Mouse (Mus musculus) midbrain, embryonic 15.5 days (tissue): ENCODE measurements at regions not wholly inside any gene's neighbourhood (a gene's known extent, or its start where the extent isn't known, plus 50 kb on each side); places are given as distances from the start of the nearest gene placed in this dataset.

ENCODE experiments used
- ATAC-seq: fragments of 200-750 bp; cut with Nextera tagmentation; replicated peaks from 2 replicates; pipeline ENCODE4 v1.8.0; 2017; ENCODE audit warnings: moderate TSS enrichment
- H3K27ac ChIP-seq: fragments of 300-500 bp; sonication (generic); 2 replicates; pipeline ENCODE4 v1.5.1; 2015; ENCODE audit warnings: mild to moderate bottlenecking, inconsistent platforms
- H3K27me3 ChIP-seq: fragments of 300-500 bp; sonication (generic); replicated peaks from 2 replicates; pipeline ENCODE4 v1.6.1; 2015; ENCODE audit warnings: inconsistent platforms
- H3K36me3 ChIP-seq: fragments of 300-500 bp; sonication (generic); replicated peaks from 2 replicates; pipeline ENCODE4 v1.6.1; 2015; ENCODE audit warnings: inconsistent platforms
- H3K4me1 ChIP-seq: fragments of 300-500 bp; sonication (generic); 2 replicates; pipeline ENCODE4 v1.6.1; 2015; ENCODE audit warnings: inconsistent platforms
- H3K4me2 ChIP-seq: fragments of 300-500 bp; sonication (generic); 2 replicates; pipeline ENCODE4 v1.6.1; 2015; ENCODE audit warnings: inconsistent platforms, mild to moderate bottlenecking, moderate library complexity
- H3K4me3 ChIP-seq: fragments of 300-500 bp; sonication (generic); 2 replicates; pipeline ENCODE4 v1.5.1; 2015; ENCODE audit warnings: mild to moderate bottlenecking, inconsistent platforms
- H3K9ac ChIP-seq: fragments of 300-500 bp; sonication (generic); 2 replicates; pipeline ENCODE4 v1.6.1; 2015; ENCODE audit warnings: mild to moderate bottlenecking, inconsistent platforms
- H3K9me3 ChIP-seq: fragments of 300-500 bp; sonication (generic); 2 replicates; pipeline ENCODE4 v1.6.1; 2016; ENCODE audit warnings: inconsistent platforms
- WGBS: fragments of 180-500 bp; shearing (Covaris S2); methylation state at CpG from one replicate; pipeline ENCODE4 v1.1.7; 2015; ENCODE audit warnings: mixed read lengths; 5-methylcytosine and 5-hydroxymethylcytosine counted together

GRCm38 (mm10) chr8:109087781-109088180 is 406.0 kb upstream of the Pmfbp1 start:
- no peak for ATAC-seq
- Histone ChIP-seq H3K9me3 (no peaks in the 10 kb centered on the region), H3K27ac (no peak overlapping the region)

GRCm38 (mm10) chr8:109099671-109100070 is 394.2 kb upstream of the Pmfbp1 start:
- no peak overlapping the region for H3K27ac ChIP-seq
- WGBS = 90% methylated on average over 15 of the region's 15 CpGs
- H3K36me3 ChIP-seq = no peaks in the 10 kb centered on the region
- H3K9me3 ChIP-seq = no peaks in the 10 kb centered on the region
- no peak overlapping the region for H3K9ac ChIP-seq
- no peak overlapping the region for H3K4me3 ChIP-seq
- H3K4me1 ChIP-seq = no peaks in the 10 kb centered on the region
- H3K4me2 ChIP-seq = no peak overlapping the region
- no peaks in the 10 kb centered on the region for H3K27me3 ChIP-seq
- no peak for ATAC-seq

More at GRCm38 (mm10) chr8:109087781-109088180, 406.0 kb upstream of the Pmfbp1 start:
- no peak overlapping the region for H3K4me2 ChIP-seq
- no peaks in the 10 kb centered on the region for H3K4me1 ChIP-seq
- no peaks in the 10 kb centered on the region for H3K27me3 ChIP-seq
- H3K4me3 ChIP-seq = no peak overlapping the region
- no peaks in the 10 kb centered on the region for H3K36me3 ChIP-seq
- WGBS = 52% methylated on average over 1 of the region's 1 CpGs
- no peak overlapping the region for H3K9ac ChIP-seq

- no peaks in the 10 kb centered on the region for H3K9me3 ChIP-seq
- no peak overlapping the region for H3K9ac ChIP-seq
- no peak for ATAC-seq
- 85% methylated on average over 5 of the region's 5 CpGs for WGBS
- no peak overlapping the region for H3K4me3 ChIP-seq
- H3K27ac ChIP-seq = no peak overlapping the region
- H3K4me1 ChIP-seq = peaks cover under 1% of the 10 kb centered on the region
- H3K36me3 ChIP-seq = no peaks in the 10 kb centered on the region
- H3K4me2 ChIP-seq = no peak overlapping the region
- H3K27me3 ChIP-seq = no peaks in the 10 kb centered on the region
These were observed 392.4 kb upstream of the Pmfbp1 start for GRCm38 (mm10) chr8:109101416-109101815.

GRCm38 (mm10) chr8:109104798-109105326 is 389.0 kb upstream of the Pmfbp1 start:
- H3K36me3 ChIP-seq = no peaks in the 10 kb centered on the region
- peaks cover 10% of the 10 kb centered on the region for H3K4me1 ChIP-seq
- no peak overlapping the region for H3K9ac ChIP-seq
- 63% methylated on average over 6 of the region's 6 CpGs for WGBS
- H3K4me2 ChIP-seq = no peak overlapping the region
- H3K9me3 ChIP-seq = no peaks in the 10 kb centered on the region
- H3K4me3 ChIP-seq = no peak overlapping the region
- no peak overlapping the region for H3K27ac ChIP-seq
- no peaks in the 10 kb centered on the region for H3K27me3 ChIP-seq
- ATAC-seq = no peak

GRCm38 (mm10) chr8:109105693-109106092 is 388.1 kb upstream of the Pmfbp1 start:
- Histone ChIP-seq H3K4me1 (peaks cover 10% of the 10 kb centered on the region), H3K4me3 (no peak overlapping the region), H3K27ac (no peak overlapping the region), H3K9me3 (no peaks in the 10 kb centered on the region), H3K36me3 (no peaks in the 10 kb centered on the region), H3K9ac (no peak overlapping the region), H3K4me2 (no peak overlapping the region), H3K27me3 (no peaks in the 10 kb centered on the region)
- WGBS = 21% methylated on average over 6 of the region's 6 CpGs
- no peak for ATAC-seq

- no peaks in the 10 kb centered on the region for H3K9me3 ChIP-seq
- no peaks in the 10 kb centered on the region for H3K27me3 ChIP-seq
- H3K4me2 ChIP-seq = peak overlapping the region; percentile 17
- H3K4me1 ChIP-seq = peaks cover 10% of the 10 kb centered on the region
- H3K4me3 ChIP-seq = no peak overlapping the region
- ATAC-seq = no peak
- H3K27ac ChIP-seq = no peak overlapping the region
- 31% methylated on average over 9 of the region's 9 CpGs for WGBS
- no peak overlapping the region for H3K9ac ChIP-seq
- no peaks in the 10 kb centered on the region for H3K36me3 ChIP-seq
These were observed 386.9 kb upstream of the Pmfbp1 start for GRCm38 (mm10) chr8:109106971-109107370.

- 75% methylated on average over 12 of the region's 12 CpGs for WGBS
- no peak overlapping the region for H3K9ac ChIP-seq
- H3K36me3 ChIP-seq = no peaks in the 10 kb centered on the region
- no peak overlapping the region for H3K4me3 ChIP-seq
- peaks cover 10% of the 10 kb centered on the region for H3K4me1 ChIP-seq
- H3K9me3 ChIP-seq = no peaks in the 10 kb centered on the region
- ATAC-seq = no peak
- no peaks in the 10 kb centered on the region for H3K27me3 ChIP-seq
- H3K27ac ChIP-seq = no peak overlapping the region
- H3K4me2 ChIP-seq = no peak overlapping the region
These were observed 386.1 kb upstream of the Pmfbp1 start for GRCm38 (mm10) chr8:109107762-109108161.

- no peak overlapping the region for H3K9ac ChIP-seq
- WGBS = 86% methylated on average over 4 of the region's 4 CpGs
- H3K27me3 ChIP-seq = no peaks in the 10 kb centered on the region
- H3K4me3 ChIP-seq = no peak overlapping the region
- no peak for ATAC-seq
- no peak overlapping the region for H3K27ac ChIP-seq
- no peaks in the 10 kb centered on the region for H3K36me3 ChIP-seq
- H3K9me3 ChIP-seq = no peaks in the 10 kb centered on the region
- H3K4me1 ChIP-seq = peaks cover 10% of the 10 kb centered on the region
- no peak overlapping the region for H3K4me2 ChIP-seq
These were observed 384.4 kb upstream of the Pmfbp1 start for GRCm38 (mm10) chr8:109109390-109109789.

GRCm38 (mm10) chr8:109121776-109122175 is 372.1 kb upstream of the Pmfbp1 start:
- Histone ChIP-seq H3K4me2 (no peak overlapping the region), H3K4me3 (no peak overlapping the region), H3K9ac (no peak overlapping the region), H3K27me3 (no peaks in the 10 kb centered on the region), H3K4me1 (peaks cover 6% of the 10 kb centered on the region), H3K36me3 (no peaks in the 10 kb centered on the region), H3K9me3 (no peaks in the 10 kb centered on the region), H3K27ac (peak overlapping the region; percentile 31)
- WGBS = 6% methylated on average over 6 of the region's 6 CpGs
- no peak for ATAC-seq

- H3K4me3 ChIP-seq = no peak overlapping the region
- no peak for ATAC-seq
- 87% methylated on average over 8 of the region's 8 CpGs for WGBS
These were observed 351.2 kb upstream of the Pmfbp1 start for GRCm38 (mm10) chr8:109142495-109143158.

GRCm38 (mm10) chr8:109151711-109152110 is 342.1 kb upstream of the Pmfbp1 start:
- Histone ChIP-seq H3K4me1 (no peaks in the 10 kb centered on the region), H3K9ac (no peak overlapping the region)
- 80% methylated on average over 4 of the region's 4 CpGs for WGBS

More at GRCm38 (mm10) chr8:109142495-109143158, 351.2 kb upstream of the Pmfbp1 start:
- H3K36me3 ChIP-seq = no peaks in the 10 kb centered on the region
- no peak overlapping the region for H3K27ac ChIP-seq
- no peak overlapping the region for H3K9ac ChIP-seq
- no peaks in the 10 kb centered on the region for H3K9me3 ChIP-seq
- no peaks in the 10 kb centered on the region for H3K27me3 ChIP-seq
- H3K4me2 ChIP-seq = no peak overlapping the region
- H3K4me1 ChIP-seq = no peaks in the 10 kb centered on the region

GRCm38 (mm10) chr8:109155489-109155888 is 338.3 kb upstream of the Pmfbp1 start:
- Histone ChIP-seq H3K4me2 (no peak overlapping the region), H3K27ac (no peak overlapping the region), H3K9ac (no peak overlapping the region), H3K27me3 (no peaks in the 10 kb centered on the region), H3K4me1 (no peaks in the 10 kb centered on the region), H3K36me3 (no peaks in the 10 kb centered on the region), H3K4me3 (no peak overlapping the region), H3K9me3 (peaks cover 4% of the 10 kb centered on the region; the same call in 1 of the 2 replicates)
- 63% methylated on average over 11 of the region's 11 CpGs for WGBS
- no peak for ATAC-seq

More at GRCm38 (mm10) chr8:109151711-109152110, 342.1 kb upstream of the Pmfbp1 start:
- Histone ChIP-seq H3K36me3 (no peaks in the 10 kb centered on the region), H3K9me3 (peaks cover 4% of the 10 kb centered on the region; the same call in 1 of the 2 replicates), H3K4me2 (no peak overlapping the region), H3K27ac (no peak overlapping the region), H3K27me3 (no peaks in the 10 kb centered on the region), H3K4me3 (no peak overlapping the region)
- no peak for ATAC-seq

- H3K27me3 ChIP-seq = no peaks in the 10 kb centered on the region
- WGBS = 82% methylated on average over 8 of the region's 8 CpGs
- no peak overlapping the region for H3K4me2 ChIP-seq
- no peaks in the 10 kb centered on the region for H3K4me1 ChIP-seq
- no peaks in the 10 kb centered on the region for H3K36me3 ChIP-seq
- peaks cover 4% of the 10 kb centered on the region; the same call in 1 of the 2 replicates for H3K9me3 ChIP-seq
- no peak overlapping the region for H3K4me3 ChIP-seq
- no peak for ATAC-seq
- no peak overlapping the region for H3K27ac ChIP-seq
- no peak overlapping the region for H3K9ac ChIP-seq
These were observed 337.8 kb upstream of the Pmfbp1 start for GRCm38 (mm10) chr8:109156016-109156415.
